Mouse (Mus musculus): ENCODE measurements around the gene Gabrb1.

DNA sequence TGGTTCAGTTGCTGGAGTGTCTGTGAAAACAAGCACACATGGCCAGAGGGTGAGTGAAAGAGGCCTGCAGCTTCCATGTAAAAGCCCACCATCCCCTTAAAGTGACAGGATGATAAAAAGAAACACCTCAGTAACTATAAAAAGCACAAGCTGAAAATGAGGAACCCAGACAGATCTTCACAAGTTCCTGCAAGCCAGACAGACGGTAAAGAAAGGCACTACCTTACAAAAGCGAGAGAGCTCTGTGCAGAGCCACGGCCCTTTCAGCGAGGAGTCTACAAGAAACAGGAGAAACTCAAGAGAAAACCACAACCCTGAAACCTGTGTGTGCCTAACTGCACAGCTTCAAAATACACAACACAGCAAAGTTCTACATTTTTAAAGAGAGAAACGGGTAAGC lies 504.9 kb downstream of the Gabrb1 start:
- TF ChIP-seq GATA1 (IDR thresholded peaks at IDR 0.05; ENCODE audit: borderline replicate concordance, low read length) (no peak), CTCF (IDR thresholded peaks at IDR 0.05; ENCODE audit: low read depth, low read length) (no peak), POLR2AphosphoS5 (IDR thresholded peaks at IDR 0.05; ENCODE audit: insufficient replicate concordance, low read depth, low read length) (no peak), GATA2 (IDR thresholded peaks at IDR 0.05; ENCODE audit: borderline replicate concordance, low read depth, low read length) (no peak)

Measured in G1E (cell line).